ENCODE assay signal across 16 mouse cellular contexts in genomic region chr16:32980227-32980626, GRCm38 (mm10).
"Had no signal": no experiment of that assay in that cellular context is flagged by ENCODE, and none has a peak within 500 bp of the region (broad histone marks: within the 10 kb centered on the region; RNA-seq: fewer than 3 reads in every experiment).

No protein-coding gene starts in this region.

- H3K9me3 ChIP-seq: kidney, embryonic 15.5 days; liver, embryonic 13.5 days; neural tube, embryonic 13.5 days had no signal

- H3K4me1 ChIP-seq: kidney, embryonic 15.5 days; liver, embryonic 13.5 days; neural tube, embryonic 13.5 days had no signal

- DNase-seq: kidney, adult 8-10 months; kidney, postnatal 10 days; kidney, postnatal 4 days; layer of hippocampus, postnatal 36 days; liver, embryonic 13.5 days; lung, adult 2 months; lung, postnatal 14 days; lung, postnatal 4 days; midbrain, embryonic 14.5 days; thymus, adult 18-20 months; thymus, postnatal 36 days had no signal

- H3K27me3 ChIP-seq: kidney, embryonic 15.5 days; liver, embryonic 13.5 days; neural tube, embryonic 13.5 days had no signal

- H3K4me2 ChIP-seq: kidney, embryonic 15.5 days; liver, embryonic 13.5 days; midbrain, embryonic 11.5 days; neural tube, embryonic 13.5 days had no signal

- H3K9ac ChIP-seq: kidney, embryonic 15.5 days; liver, embryonic 13.5 days; neural tube, embryonic 13.5 days had no signal

- H3K4me3 ChIP-seq: kidney, embryonic 15.5 days; left cerebral cortex, adult 2 months; liver, embryonic 13.5 days; myocyte; neural tube, embryonic 13.5 days had no signal

- H3K27ac ChIP-seq: kidney, embryonic 15.5 days; left cerebral cortex, adult 2 months; liver, embryonic 13.5 days; neural tube, embryonic 13.5 days had no signal
